Mouse (Mus musculus): Measurements from ENCODE around the gene Fam32a. TPM values are rescaled to one million over a fixed set of nuclear protein-coding genes. Genes with fewer than 3 reads are reported as not detected.

The Fam32a gene
- total and polyA plus RNA-seq, 3 experiments, result 33.1 to 43.0 (median 34.6) TPM

DNA sequence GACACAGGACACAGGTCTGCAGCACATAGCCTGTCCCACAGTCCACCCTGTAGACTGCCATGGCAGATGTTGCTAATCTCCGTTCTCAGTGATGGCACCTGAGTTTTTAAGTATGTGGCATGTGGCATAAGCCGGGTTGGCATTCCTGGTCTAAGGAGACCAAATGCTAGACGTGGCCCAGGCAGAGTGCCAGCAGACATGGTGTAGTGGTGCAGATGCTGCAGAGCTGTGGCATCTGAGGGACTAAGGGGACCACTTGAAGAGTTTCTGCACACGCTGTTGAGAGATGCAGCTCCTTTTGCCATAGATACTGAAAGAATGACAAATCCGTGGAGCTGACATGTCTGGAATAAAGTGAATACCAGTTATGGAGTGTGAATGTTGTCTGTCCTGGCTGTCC is 3.1 kb downstream of the Fam32a start:
- H3K4me3 ChIP-seq (replicated peaks in 1 of 3; ENCODE audit: low read depth in 2 of 3, low read length in 2 of 3, poor library complexity in 1 of 3), result no peak overlapping the region
- dilution Hi-C loops (cut with MboI; ENCODE audit: extremely low pct_ligation_motif_present, extremely low pct_unique_long_range_greater_than_20kb, low sequenced_read_pairs) (no loop called here), in situ Hi-C loops (cut with MboI; ENCODE audit: low pct_ligation_motif_present, low pct_unique_long_range_greater_than_20kb, low sequenced_read_pairs) (no loop called here)
- H3K4me1 ChIP-seq (ENCODE audit: control insufficient read depth in 1 of 2, insufficient read depth in 2 of 2), result peaks cover 0 to 16% of the 10 kb centered on the region in 2 experiments; a peak in 2 of 4 replicates
- H3K4me2 ChIP-seq (ENCODE audit: insufficient read depth, low read depth, poor library complexity, severe bottlenecking), result no peak overlapping the region
- TF ChIP-seq CTCF (conservative IDR thresholded peaks at IDR 0.05 in 1 of 2, IDR thresholded peaks at IDR 0.05 in 1 of 2; ENCODE audit: low read depth in 2 of 2, low read length in 2 of 2) (no peak), USF1 (IDR thresholded peaks at IDR 0.05; ENCODE audit: low read depth, low read length) (no peak), POLR2A (IDR thresholded peaks at IDR 0.05; ENCODE audit: low read depth, low read length) (no peak), E2F4 (IDR thresholded peaks at IDR 0.05; ENCODE audit: insufficient replicate concordance, low read depth, low read length) (no peak)
- peaks cover 16% of the 10 kb centered on the region for H3K79me2 ChIP-seq (replicated peaks; ENCODE audit: control insufficient read depth, extremely low read depth, insufficient read depth, poor library complexity, severe bottlenecking)
- H3K27ac ChIP-seq (ENCODE audit: insufficient read depth, low read depth), result no peak overlapping the region
- H3K9ac ChIP-seq (ENCODE audit: insufficient read depth, low read depth), result no peak overlapping the region
- no peaks in the 10 kb centered on the region for H3K27me3 ChIP-seq (replicated peaks)
- H3K36me3 ChIP-seq (replicated peaks in 1 of 2; ENCODE audit: control insufficient read depth in 1 of 2, insufficient read depth in 1 of 2, low read length in 1 of 2), result peaks cover 28 to 33% of the 10 kb centered on the region in 2 experiments
- DNase-seq (ENCODE audit: extremely low read depth), result no peak
- H3K9me3 ChIP-seq (replicated peaks; ENCODE audit: low read length), result no peaks in the 10 kb centered on the region

DNA sequence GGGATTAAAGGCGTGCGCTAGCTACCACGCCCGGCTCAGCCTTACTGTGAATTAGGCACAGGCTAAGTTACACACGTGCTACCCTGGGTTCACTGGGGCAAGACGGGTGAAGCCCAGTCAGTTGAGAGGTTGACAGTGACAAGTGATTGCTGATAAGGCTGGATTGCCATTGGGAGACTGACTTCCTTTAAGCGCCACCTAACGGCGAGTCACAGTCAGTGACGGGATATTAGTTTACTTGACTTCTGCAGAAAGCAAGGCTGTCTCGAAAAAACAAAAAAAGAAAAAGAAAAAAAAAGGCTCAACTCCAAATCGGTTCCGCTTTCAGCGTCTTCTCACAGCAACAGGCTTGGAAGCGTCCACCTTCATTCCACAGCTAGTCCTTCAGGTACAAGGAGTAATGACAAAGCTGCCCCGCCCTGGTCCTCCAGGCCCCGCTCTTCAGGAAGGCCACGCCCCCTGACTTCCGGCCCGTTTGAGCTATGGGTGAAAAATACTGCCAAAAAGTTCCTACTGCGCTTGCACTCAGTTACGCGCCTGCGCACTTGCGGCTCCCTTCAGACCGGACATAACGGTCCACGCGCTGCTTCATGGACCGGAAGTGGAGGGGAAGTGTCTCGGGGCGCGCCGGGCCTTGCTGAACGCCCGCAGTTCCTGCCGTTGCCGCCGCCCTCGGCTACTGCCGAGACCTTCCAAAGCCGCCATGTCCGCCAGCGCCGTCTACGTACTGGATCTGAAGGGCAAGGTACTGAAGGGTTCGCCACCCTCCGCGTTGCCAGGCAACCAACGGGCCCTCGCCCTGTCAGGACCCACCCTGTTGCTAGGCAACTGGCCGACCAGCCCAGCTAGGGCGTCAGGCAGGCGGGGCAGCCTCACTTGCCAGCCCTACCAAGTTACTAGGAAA is 20.2 kb downstream of the Fam32a start, which contains the start of gene Ap1m1:
Ap1m1 (plus strand) TSS at position 520 of the 904 bp plus-strand sequence.
- H3K4me2 ChIP-seq (ENCODE audit: insufficient read depth, low read depth, poor library complexity, severe bottlenecking), result peak within 1 kb of the TSS; percentile 72
- H3K9me3 ChIP-seq (replicated peaks; ENCODE audit: low read length), result no peaks in the 10 kb centered on the region
- in situ Hi-C loops (cut with MboI; ENCODE audit: low pct_ligation_motif_present, low pct_unique_long_range_greater_than_20kb, low sequenced_read_pairs), result no loop called here
- no peaks in the 10 kb centered on the region for H3K27me3 ChIP-seq (replicated peaks)
- peaks cover 9% of the 10 kb centered on the region; the same call in 1 of the 2 replicates for H3K79me2 ChIP-seq (replicated peaks; ENCODE audit: control insufficient read depth, extremely low read depth, insufficient read depth, poor library complexity, severe bottlenecking)
- H3K27ac ChIP-seq (ENCODE audit: insufficient read depth, low read depth), result peak within 1 kb of the TSS; percentile 84
- H3K4me1 ChIP-seq (ENCODE audit: control insufficient read depth in 1 of 2, insufficient read depth in 2 of 2), result peaks cover 4 to 39% of the 10 kb centered on the region in 2 experiments
- DNase-seq (ENCODE audit: extremely low read depth), result peak; percentile 100
- dilution Hi-C loops (cut with MboI; ENCODE audit: extremely low pct_ligation_motif_present, extremely low pct_unique_long_range_greater_than_20kb, low sequenced_read_pairs), result no loop called here
- H3K9ac ChIP-seq (ENCODE audit: insufficient read depth, low read depth), result peak within 1 kb of the TSS; percentile 56
- peak within 1 kb of the TSS; percentile 81 to 92 (median 81) for H3K4me3 ChIP-seq (replicated peaks in 1 of 3; ENCODE audit: low read depth in 2 of 3, low read length in 2 of 3, poor library complexity in 1 of 3)
- peaks cover 5 to 29% of the 10 kb centered on the region in 2 experiments for H3K36me3 ChIP-seq (replicated peaks in 1 of 2; ENCODE audit: control insufficient read depth in 1 of 2, insufficient read depth in 1 of 2, low read length in 1 of 2)
- TF ChIP-seq RAD21 (IDR thresholded peaks at IDR 0.05; ENCODE audit: low read depth, low read length) (peak; percentile 55), EP300 (IDR thresholded peaks at IDR 0.05; ENCODE audit: low read length) (0 out of 2 replicates have a peak, but pooled peaks have one; percentile 13), HCFC1 (IDR thresholded peaks at IDR 0.05; ENCODE audit: low read depth, low read length) (peak; percentile 86), TCF12 (IDR thresholded peaks at IDR 0.05; ENCODE audit: low read depth, low read length) (peak; percentile 69), PAX5 (IDR thresholded peaks at IDR 0.05; ENCODE audit: low read length) (no peak), CHD1 (IDR thresholded peaks at IDR 0.05; ENCODE audit: low read depth, low read length) (no peak), USF1 (IDR thresholded peaks at IDR 0.05; ENCODE audit: low read depth, low read length) (no peak), MAX (IDR thresholded peaks at IDR 0.05; ENCODE audit: low read length) (peak; percentile 92), MAFK (IDR thresholded peaks at IDR 0.05; ENCODE audit: insufficient replicate concordance, low read length) (peak; percentile 76), USF2 (conservative IDR thresholded peaks at IDR 0.05; ENCODE audit: low read depth, low read length) (no peak), CTCF (conservative IDR thresholded peaks at IDR 0.05 in 1 of 2, IDR thresholded peaks at IDR 0.05 in 1 of 2; ENCODE audit: low read depth in 2 of 2, low read length in 2 of 2) (peak; percentile 74 to 86), JUN (IDR thresholded peaks at IDR 0.05; ENCODE audit: insufficient read depth, low read depth, low read length) (no peak), ZKSCAN1 (IDR thresholded peaks at IDR 0.05; ENCODE audit: borderline replicate concordance, low read depth, low read length) (no peak), KAT2A (IDR thresholded peaks at IDR 0.05; ENCODE audit: insufficient replicate concordance, low read length) (peak; percentile 62; the same call in 1 of the 2 replicates), CHD2 (IDR thresholded peaks at IDR 0.05; ENCODE audit: low read length) (peak; percentile 35; the same call in 1 of the 2 replicates), POLR2AphosphoS2 (IDR thresholded peaks at IDR 0.05; ENCODE audit: low read depth, low read length) (no peak), MXI1 (IDR thresholded peaks at IDR 0.05; ENCODE audit: low read depth, low read length) (peak; percentile 91), TBP (conservative IDR thresholded peaks at IDR 0.05; ENCODE audit: low read depth, low read length) (peak; percentile 82), RCOR1 (conservative IDR thresholded peaks at IDR 0.05; ENCODE audit: low read depth, low read length) (no peak), E2F4 (IDR thresholded peaks at IDR 0.05; ENCODE audit: insufficient replicate concordance, low read depth, low read length) (no peak), MEF2A (IDR thresholded peaks at IDR 0.05; ENCODE audit: borderline replicate concordance, low read depth, low read length) (peak; percentile 71; the same call in 1 of the 2 replicates), NRF1 (IDR thresholded peaks at IDR 0.05; ENCODE audit: low read depth, low read length) (peak; percentile 92), MYC (IDR thresholded peaks at IDR 0.05; ENCODE audit: low read depth, low read length) (peak; percentile 94), ZC3H11A (IDR thresholded peaks at IDR 0.05; ENCODE audit: low read depth, low read length) (no peak), UBTF (IDR thresholded peaks at IDR 0.05; ENCODE audit: low read depth, low read length) (no peak), NELFE (IDR thresholded peaks at IDR 0.05; ENCODE audit: low read depth, low read length) (peak; percentile 68), ETS1 (conservative IDR thresholded peaks at IDR 0.05; ENCODE audit: low read depth, low read length) (peak; percentile 77), GABPA (IDR thresholded peaks at IDR 0.05; ENCODE audit: insufficient replicate concordance, low read depth, low read length) (peak; percentile 20; the same call in 1 of the 2 replicates), SMC3 (IDR thresholded peaks at IDR 0.05; ENCODE audit: low read depth, low read length) (peak; percentile 54)

All from CH12.LX (cell line).